Mouse (Mus musculus) small intestine, adult 2 months (tissue): ENCODE results near the gene Dhx15.

ENCODE experiments used
- CTCF ChIP-seq: fragments of 200-500 bp; IDR thresholded peaks from 2 replicates; pipeline ENCODE4 v1.5.1; 2012; ENCODE audit warnings: low read depth, mild to moderate bottlenecking, control low read depth, inconsistent platforms, low read length, moderate library complexity, mixed read lengths; ENCODE audit not compliant: insufficient replicate concordance, insufficient read length; ENCODE audit errors: extremely low read depth
- POLR2A ChIP-seq: fragments of 200-500 bp; IDR thresholded peaks from 2 replicates; pipeline ENCODE4 v1.6.1; 2012; ENCODE audit warnings: low read depth, mild to moderate bottlenecking, control low read depth, inconsistent platforms, low read length, moderate library complexity

GRCm38 (mm10) chr5:52190371-52191179 is at the start of gene Dhx15:
- no peak for TF ChIP-seq CTCF
- no peak; the same call in none of the 2 replicates for TF ChIP-seq POLR2A
